Mouse (Mus musculus): ENCODE results near the gene Unc5a.

DNA sequence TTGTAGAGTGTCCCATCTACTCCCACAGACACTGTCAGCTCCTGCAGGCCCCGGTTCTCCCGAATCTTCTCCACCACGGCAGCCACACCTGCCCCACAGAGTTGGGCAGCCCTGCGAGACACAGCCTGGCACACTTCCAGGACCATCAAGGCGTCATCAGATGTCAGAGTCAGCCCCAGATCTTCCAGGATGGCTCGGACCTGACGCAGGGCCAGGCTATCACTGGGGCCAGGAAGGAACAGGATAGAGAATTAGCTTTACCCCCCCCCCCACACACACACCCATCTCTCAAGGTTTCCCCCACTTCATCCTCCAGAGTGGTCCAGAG, 57.2 kb downstream of the Unc5a start:
- TF ChIP-seq CTCF (IDR thresholded peaks at IDR 0.05; ENCODE audit: control insufficient read depth, insufficient read depth, low read length), result no peak
- no peak for TF ChIP-seq POLR2A (IDR thresholded peaks at IDR 0.05; ENCODE audit: borderline replicate concordance, control insufficient read depth, low read depth, low read length)

All from bone marrow, adult 2 months (tissue).